Mouse (Mus musculus): ENCODE measurements around the gene Map3k7. TPM values are rescaled to one million over a fixed set of nuclear protein-coding genes. Genes with fewer than 3 reads are reported as not detected.

The Map3k7 gene
- 43.3 and 47.0 TPM in 2 replicates for polyA plus RNA-seq (2016; fragmentation: Nextera tagmentation; extraction: Ambion mirVana)

DNA sequence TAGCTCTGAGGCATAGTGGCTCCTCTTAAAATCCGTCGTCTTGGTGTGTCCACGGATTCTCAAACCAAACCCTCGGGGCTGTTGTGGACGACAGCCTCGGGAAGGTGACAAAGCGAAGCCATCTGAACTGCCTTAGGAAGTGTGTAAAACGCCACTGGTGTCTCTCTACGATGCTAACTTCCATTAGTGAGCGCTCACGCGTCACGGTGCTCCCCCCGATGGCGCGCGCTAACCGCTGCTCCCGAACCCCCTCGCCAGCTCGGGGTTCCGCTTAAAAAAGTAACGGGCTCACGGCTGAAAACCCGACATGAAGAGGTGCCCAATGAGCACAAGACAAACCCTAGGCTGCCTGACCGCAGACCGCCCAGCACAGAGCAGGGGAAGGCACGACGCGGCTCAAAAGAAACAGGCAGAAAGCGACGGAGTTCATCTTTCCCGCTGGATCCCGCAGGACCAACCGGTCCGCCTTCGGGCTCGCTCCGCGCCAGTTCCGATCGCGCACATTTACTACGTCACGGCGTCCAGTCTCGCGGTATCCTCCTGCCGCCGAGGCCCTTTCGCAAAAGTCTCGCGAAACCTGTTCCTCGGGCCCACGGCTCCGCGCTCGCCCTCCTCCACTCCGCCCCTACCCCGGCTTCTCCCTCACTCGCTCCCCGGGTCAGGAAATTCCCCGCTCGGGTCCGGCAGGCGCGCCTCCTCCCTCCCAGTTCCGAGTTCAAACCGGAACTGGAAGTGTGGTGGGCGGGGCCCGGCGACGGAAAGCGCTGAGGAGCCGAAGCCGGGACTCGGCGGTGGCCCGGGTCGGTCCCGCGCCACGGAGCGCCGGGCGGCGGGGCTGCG lies at the start of gene Map3k7:
Gene Map3k7 (plus strand): TSS at position 744 of the 840 bp plus-strand sequence.
- WGBS: under 1% methylated on average over 88 of the region's 88 CpGs

DNA sequence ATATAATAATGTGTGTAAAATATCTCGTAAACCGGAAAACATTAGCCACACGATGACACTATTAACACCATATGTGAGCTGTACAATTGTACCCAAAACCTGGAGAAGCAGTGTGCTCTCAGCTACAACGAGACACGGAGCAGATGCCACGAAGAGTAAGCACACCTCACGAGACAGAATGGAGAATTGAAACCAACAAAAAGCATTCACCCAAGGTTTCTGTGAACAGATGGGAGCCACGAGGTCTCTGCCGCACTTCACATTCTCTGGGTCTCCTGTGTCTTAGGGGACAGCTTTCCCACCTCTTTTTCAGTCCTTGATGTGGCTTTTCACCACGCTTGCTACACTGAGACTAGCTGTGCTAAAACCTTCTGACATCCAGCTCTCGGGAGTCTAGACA lies 48.8 kb upstream of the Map3k7 start:
- Histone ChIP-seq H3K4me3 (no peak overlapping the region), H3K27me3 (ENCODE audit: poor library complexity, severe bottlenecking) (no peaks in the 10 kb centered on the region), H3K27ac (no peak overlapping the region), H3K9me3 (no peaks in the 10 kb centered on the region), H3K36me3 (replicated peaks) (no peaks in the 10 kb centered on the region), H3K4me1 (no peaks in the 10 kb centered on the region)
- WGBS: 88% methylated on average over 11 of the region's 11 CpGs
- DNase-seq (ENCODE audit: extremely low spot score, low spot score): no peak

More for the DNA sequence above, at the start of gene Map3k7:
- Histone ChIP-seq H3K4me3 (peak within 1 kb of the TSS; percentile 90), H3K36me3 (replicated peaks) (no peaks in the 10 kb centered on the region; the same call in 1 of the 2 replicates), H3K9me3 (no peaks in the 10 kb centered on the region), H3K27me3 (ENCODE audit: poor library complexity, severe bottlenecking) (no peaks in the 10 kb centered on the region), H3K4me1 (peaks cover 25% of the 10 kb centered on the region), H3K27ac (peak within 1 kb of the TSS; percentile 97)
- DNase-seq (ENCODE audit: extremely low spot score, low spot score): peak; percentile 96

DNA sequence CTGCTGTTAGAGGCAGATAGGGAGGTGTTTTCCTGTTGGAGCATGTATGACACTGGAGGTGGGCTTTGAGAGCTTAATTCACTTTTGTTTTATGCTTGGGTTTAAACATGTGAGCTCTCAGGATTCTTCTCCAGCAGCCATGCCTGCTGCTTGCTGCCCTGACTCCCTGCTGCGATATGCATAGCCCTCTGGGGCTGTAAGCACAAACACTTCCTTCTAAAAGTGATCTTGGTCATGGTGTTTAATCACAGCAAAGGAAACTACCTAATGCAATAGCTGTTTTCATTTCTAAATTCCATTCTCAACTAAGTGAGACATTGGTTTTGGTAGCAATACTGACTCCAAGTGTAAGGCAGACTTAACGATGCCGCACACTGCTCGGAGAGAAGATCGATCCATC lies 45.2 kb upstream of the Map3k7 start:
- Histone ChIP-seq H3K27me3 (ENCODE audit: poor library complexity, severe bottlenecking) (peaks cover 22% of the 10 kb centered on the region), H3K4me1 (peaks cover 23% of the 10 kb centered on the region), H3K36me3 (replicated peaks) (no peaks in the 10 kb centered on the region), H3K9me3 (no peaks in the 10 kb centered on the region), H3K4me3 (no peak overlapping the region), H3K27ac (no peak overlapping the region)
- no peak for DNase-seq (ENCODE audit: extremely low spot score, low spot score)
- WGBS: 95% methylated on average over 5 of the region's 5 CpGs

DNA sequence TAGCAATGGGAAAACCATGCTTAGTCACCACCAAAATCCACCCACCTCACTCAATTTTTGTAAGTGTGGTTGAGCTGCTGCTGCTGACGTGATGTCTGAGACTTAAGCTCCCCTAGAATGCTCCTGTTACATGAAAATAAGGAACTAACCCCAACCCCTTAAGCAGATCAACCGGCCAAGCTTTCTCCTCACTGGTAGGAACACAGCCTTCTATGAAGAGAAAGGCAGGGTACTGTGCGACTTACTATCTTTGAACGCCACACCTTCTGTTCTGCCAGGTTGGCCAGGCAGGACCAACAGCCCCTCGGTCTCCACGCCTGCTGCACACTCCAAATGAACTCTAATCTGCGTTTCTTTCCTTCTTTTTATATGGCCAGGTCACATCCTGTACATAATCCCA lies 41.7 kb upstream of the Map3k7 start:
- no peaks in the 10 kb centered on the region for H3K36me3 ChIP-seq (replicated peaks)
- H3K27me3 ChIP-seq (ENCODE audit: poor library complexity, severe bottlenecking): peaks cover 22% of the 10 kb centered on the region
- H3K27ac ChIP-seq: no peak overlapping the region
- no peaks in the 10 kb centered on the region for H3K9me3 ChIP-seq
- DNase-seq (ENCODE audit: extremely low spot score, low spot score): no peak
- WGBS: 47% methylated on average over 7 of the region's 7 CpGs
- H3K4me1 ChIP-seq: peaks cover 33% of the 10 kb centered on the region
- H3K4me3 ChIP-seq: no peak overlapping the region

DNA sequence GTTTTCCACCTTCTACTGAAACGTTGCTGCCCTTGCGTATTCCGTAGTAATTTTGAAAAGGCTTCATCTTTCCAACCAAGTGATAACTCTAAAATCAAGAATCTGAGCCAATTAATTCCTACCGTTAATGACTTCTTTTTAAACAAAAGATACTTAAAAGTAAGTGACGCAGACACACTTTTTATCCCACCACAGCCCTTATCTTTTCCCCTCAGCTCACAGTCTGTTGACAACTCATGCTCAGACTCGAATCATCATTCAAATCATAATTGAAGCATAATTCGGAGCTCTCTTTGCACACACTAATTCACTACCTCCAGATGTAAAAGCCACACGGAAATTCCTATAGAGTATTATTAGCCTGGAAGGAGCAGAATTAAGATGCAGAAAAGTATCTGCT lies 40.5 kb upstream of the Map3k7 start:
- H3K27me3 ChIP-seq (ENCODE audit: poor library complexity, severe bottlenecking): peaks cover 28% of the 10 kb centered on the region
- H3K27ac ChIP-seq: no peak overlapping the region
- 68% methylated on average over 8 of the region's 8 CpGs for WGBS
- no peaks in the 10 kb centered on the region for H3K36me3 ChIP-seq (replicated peaks)
- H3K4me3 ChIP-seq: no peak overlapping the region
- H3K4me1 ChIP-seq: peaks cover 33% of the 10 kb centered on the region
- DNase-seq (ENCODE audit: extremely low spot score, low spot score): no peak
- no peaks in the 10 kb centered on the region for H3K9me3 ChIP-seq

DNA sequence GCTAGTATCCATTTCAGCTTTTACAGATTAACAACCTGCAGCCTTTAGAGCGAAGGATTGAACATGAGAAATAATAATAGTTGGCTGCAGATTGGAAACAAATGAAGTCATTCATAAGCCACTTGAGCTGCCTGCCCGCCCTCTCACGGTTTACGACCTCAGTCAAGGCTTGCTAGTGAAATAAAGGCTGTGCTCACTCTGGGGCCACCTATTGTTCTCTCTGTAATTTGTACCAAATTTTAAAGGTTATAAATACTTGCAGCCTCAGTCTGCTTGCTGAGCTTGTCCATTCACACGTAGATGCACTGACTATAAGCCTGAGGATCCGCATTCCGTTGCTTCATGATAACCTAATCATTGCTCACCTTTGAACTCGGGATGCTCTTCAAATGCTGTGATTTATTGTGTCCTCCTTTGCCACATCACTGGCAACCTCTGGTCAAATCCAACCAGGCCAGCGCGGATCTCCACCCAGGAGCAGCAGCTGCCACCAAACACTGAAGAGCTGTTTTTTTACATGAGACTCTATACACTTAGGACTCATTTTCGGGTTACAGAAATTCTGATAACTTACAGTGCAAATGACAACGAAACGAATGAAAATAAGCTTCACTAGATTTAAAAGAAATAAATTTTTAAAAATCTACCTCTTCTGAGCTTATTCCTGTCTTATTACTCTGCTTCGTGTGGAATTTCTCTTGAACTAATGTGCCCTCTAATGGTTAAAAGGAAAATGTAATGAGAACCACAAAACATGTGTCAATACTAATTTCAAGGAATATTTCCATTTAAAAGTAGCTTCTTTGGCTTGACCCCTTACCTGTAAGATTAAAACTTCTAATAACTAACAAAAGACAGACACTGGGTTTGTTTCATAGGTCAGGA lies 39.4 kb upstream of the Map3k7 start:
- peaks cover 33% of the 10 kb centered on the region for H3K4me1 ChIP-seq
- peaks cover 28% of the 10 kb centered on the region for H3K27me3 ChIP-seq (ENCODE audit: poor library complexity, severe bottlenecking)
- no peaks in the 10 kb centered on the region for H3K36me3 ChIP-seq (replicated peaks)
- no peak overlapping the region for H3K4me3 ChIP-seq
- DNase-seq (ENCODE audit: extremely low spot score, low spot score): no peak
- H3K9me3 ChIP-seq: no peaks in the 10 kb centered on the region
- H3K27ac ChIP-seq: no peak overlapping the region
- WGBS: 47% methylated on average over 14 of the region's 14 CpGs

DNA sequence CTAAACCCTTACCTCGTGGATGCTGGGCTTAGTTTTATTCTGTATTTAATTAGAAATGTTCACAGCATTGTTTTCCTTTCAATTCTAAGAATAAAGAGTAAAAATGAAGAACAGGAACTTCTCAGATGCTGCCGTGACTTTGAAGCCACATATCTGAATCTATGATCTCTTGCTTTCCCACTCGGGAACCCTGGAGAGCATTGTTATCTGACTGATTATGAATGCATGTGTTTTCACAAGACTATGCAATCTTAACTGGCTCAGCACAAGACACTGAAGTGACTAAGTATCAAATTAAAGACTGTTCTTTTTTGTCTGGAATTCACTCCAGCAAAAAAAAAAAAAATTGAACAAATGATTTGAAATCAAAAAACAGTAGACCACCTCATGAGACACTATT lies 30.7 kb upstream of the Map3k7 start:
- DNase-seq (ENCODE audit: extremely low spot score, low spot score): no peak
- Histone ChIP-seq H3K36me3 (replicated peaks) (no peaks in the 10 kb centered on the region), H3K27me3 (ENCODE audit: poor library complexity, severe bottlenecking) (peaks cover 34% of the 10 kb centered on the region), H3K27ac (no peak overlapping the region), H3K9me3 (no peaks in the 10 kb centered on the region), H3K4me1 (peaks cover 34% of the 10 kb centered on the region), H3K4me3 (no peak overlapping the region)
- 68% methylated on average over 3 of the region's 3 CpGs for WGBS

DNA sequence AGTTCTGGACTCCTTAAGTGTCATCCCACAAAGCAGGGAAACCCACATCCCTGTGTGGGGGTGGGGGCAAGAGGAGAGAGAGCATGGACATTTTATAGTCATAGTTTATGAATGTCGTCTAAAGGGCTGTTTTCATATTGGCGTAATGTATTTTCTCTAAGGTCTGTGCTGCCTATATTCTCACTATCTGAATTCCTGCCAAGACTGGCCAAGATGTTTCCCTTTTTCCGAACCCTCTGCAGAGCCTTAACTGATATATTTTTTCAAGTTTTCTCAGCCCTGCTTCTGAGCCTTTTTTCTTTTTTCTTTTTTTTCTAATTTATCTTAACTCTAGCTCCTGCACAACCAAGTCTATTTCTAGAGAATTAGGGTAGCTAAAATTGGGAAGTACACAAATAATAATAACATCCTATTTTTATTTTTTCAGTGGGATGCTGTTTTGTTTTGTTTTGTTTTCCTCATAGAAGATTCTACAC lies 28.0 kb upstream of the Map3k7 start:
- WGBS: 80% methylated on average over 3 of the region's 3 CpGs
- no peak overlapping the region for H3K4me3 ChIP-seq
- H3K27me3 ChIP-seq (ENCODE audit: poor library complexity, severe bottlenecking): peaks cover 43% of the 10 kb centered on the region
- no peaks in the 10 kb centered on the region for H3K36me3 ChIP-seq (replicated peaks)
- H3K9me3 ChIP-seq: no peaks in the 10 kb centered on the region
- H3K27ac ChIP-seq: no peak overlapping the region
- peaks cover 41% of the 10 kb centered on the region for H3K4me1 ChIP-seq
- DNase-seq (ENCODE audit: extremely low spot score, low spot score): no peak

DNA sequence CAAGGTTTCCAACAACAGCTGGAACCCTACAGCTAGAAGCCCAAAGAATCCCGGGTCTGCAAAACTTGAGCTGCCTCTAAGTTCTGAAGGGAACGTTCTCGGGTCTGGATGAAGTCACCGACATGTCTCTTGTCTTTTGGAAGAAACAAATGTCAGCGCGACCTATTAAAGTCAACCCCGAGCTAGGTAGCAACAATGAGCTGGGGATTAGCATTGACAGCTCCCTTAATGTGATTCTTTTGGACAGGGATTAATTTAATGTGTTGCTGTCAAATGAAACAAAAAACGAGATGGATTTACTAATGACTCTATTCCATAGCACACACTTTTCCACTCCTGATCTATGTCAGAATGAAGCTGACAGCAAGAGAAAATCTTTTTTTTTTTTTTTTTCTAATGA lies 27.5 kb upstream of the Map3k7 start:
- WGBS: 6% methylated on average over 8 of the region's 8 CpGs
- no peak for DNase-seq (ENCODE audit: extremely low spot score, low spot score)
- Histone ChIP-seq H3K27me3 (ENCODE audit: poor library complexity, severe bottlenecking) (peaks cover 43% of the 10 kb centered on the region), H3K27ac (0 out of 2 replicates have a peak overlapping the region, but pooled peaks have one; percentile 91), H3K4me1 (peaks cover 41% of the 10 kb centered on the region), H3K4me3 (peak overlapping the region; percentile 63; the same call in 1 of the 2 replicates), H3K36me3 (replicated peaks) (no peaks in the 10 kb centered on the region), H3K9me3 (no peaks in the 10 kb centered on the region)

DNA sequence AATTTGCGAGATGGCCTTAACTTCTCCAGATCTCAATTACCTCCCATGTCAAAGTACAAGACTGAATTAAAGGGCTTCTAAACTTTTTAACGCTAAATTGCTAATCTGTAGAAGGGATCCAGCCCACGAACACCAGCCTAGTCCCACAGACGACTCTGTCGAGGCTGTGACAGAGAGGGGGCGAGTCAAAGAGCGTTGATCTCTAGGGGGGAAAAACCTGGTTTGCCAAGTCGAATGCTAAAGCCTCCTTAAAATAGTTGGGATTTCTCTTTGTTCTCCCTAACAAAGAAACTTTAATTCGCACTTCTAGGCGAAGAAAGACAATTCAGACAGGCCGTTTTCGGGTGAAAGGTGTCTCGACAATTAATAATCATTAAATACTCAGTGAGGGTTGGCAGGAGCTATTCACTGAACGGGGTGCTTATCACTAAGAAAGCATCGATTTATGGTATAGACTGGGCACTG lies 27.0 kb upstream of the Map3k7 start:
- Histone ChIP-seq H3K4me3 (peak overlapping the region; percentile 63), H3K36me3 (replicated peaks) (no peaks in the 10 kb centered on the region), H3K4me1 (peaks cover 41% of the 10 kb centered on the region), H3K27ac (peak overlapping the region; percentile 91), H3K9me3 (no peaks in the 10 kb centered on the region), H3K27me3 (ENCODE audit: poor library complexity, severe bottlenecking) (peaks cover 43% of the 10 kb centered on the region)
- WGBS: 2% methylated on average over 15 of the region's 15 CpGs
- peak; percentile 27 for DNase-seq (ENCODE audit: extremely low spot score, low spot score)

DNA sequence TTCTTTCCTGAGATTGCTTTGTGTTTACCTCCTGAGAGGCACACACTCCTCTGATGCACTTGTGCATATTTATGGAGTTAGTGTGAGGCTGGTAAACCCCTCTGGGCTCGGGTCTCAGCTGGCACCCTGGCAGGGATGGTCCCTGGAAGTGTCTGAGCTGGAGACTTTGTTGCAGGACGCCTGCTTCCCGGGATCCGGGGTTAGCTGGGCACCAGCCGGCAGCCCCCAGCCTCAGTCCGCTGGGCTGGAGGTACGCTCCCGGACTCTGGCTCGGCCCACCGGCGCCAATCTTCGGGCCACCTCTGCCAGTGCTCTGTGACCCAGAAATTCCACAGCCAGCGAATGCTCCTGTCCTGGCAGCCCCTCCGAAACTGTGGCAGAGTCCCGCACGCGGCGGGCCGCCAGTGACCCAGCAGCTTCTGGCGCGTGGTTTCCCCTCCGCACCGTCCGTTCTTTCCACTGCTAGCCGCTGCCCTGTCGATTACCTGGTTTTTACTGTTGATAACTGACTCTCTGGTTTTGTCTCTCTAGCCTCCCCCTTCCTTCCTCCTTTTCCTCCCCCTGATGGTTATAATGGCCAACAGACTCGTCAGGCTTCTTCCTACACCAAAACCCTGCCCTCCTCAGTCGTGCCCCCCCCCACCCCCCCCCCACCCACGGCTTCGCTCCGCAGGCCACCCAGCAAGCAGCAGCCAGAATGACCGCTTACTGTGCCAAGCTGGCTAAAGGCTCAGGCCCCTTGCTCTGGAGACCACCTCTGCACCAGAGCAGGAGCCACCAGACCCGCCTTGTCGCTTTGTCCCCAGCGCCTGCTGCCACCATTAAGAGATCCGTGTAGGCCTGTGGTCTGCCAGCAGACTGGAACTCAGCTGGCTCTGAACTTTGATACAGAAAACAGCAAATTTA lies 26.3 kb upstream of the Map3k7 start:
- H3K4me1 ChIP-seq: peaks cover 40% of the 10 kb centered on the region
- under 1% methylated on average over 35 of the region's 36 CpGs for WGBS

More for the DNA sequence above, 26.3 kb upstream of the Map3k7 start:
- H3K27me3 ChIP-seq (ENCODE audit: poor library complexity, severe bottlenecking): peaks cover 39% of the 10 kb centered on the region
- peak overlapping the region; percentile 63 for H3K4me3 ChIP-seq
- DNase-seq (ENCODE audit: extremely low spot score, low spot score): peak; percentile 61
- H3K36me3 ChIP-seq (replicated peaks): no peaks in the 10 kb centered on the region
- H3K9me3 ChIP-seq: no peaks in the 10 kb centered on the region
- peak overlapping the region; percentile 91 for H3K27ac ChIP-seq

Data from forebrain, embryonic 10.5 days (tissue).